In genomic region chr11:3474480-3475115, GRCm38 (mm10) we compare ENCODE assay signal across 8 mouse cellular contexts. TPM values are rescaled to one million over a fixed set of nuclear protein-coding genes. Genes with fewer than 3 reads are reported as not detected.
DNase-seq lines count a peak whose midpoint lies in the region; ATAC-seq and TF ChIP-seq lines count a peak whose summit lies in the region.
"Had no signal": no experiment of that assay in that cellular context is flagged by ENCODE, and none has a peak within 500 bp of the region (broad histone marks: within the 10 kb centered on the region; RNA-seq: fewer than 3 reads in every experiment).

No protein-coding gene starts in this region.

- 88% methylated on average over 7 of the region's 7 CpGs for WGBS in lung, postnatal 0 days

- no peak overlapping the region for H3K4me3 ChIP-seq in layer of hippocampus, adult 2 months
- H3K4me3 ChIP-seq in lung, postnatal 0 days (ENCODE audit: low read depth, low read length): no peak overlapping the region

- ATAC-seq in lung, postnatal 0 days: no peak

- H3K9me3 ChIP-seq in lung, postnatal 0 days (ENCODE audit: low read length): no peaks in the 10 kb centered on the region

- no peak for TF ChIP-seq EP300 in lung, postnatal 0 days (IDR thresholded peaks at IDR 0.05)

- no peaks in the 10 kb centered on the region for H3K36me3 ChIP-seq in lung, postnatal 0 days (ENCODE audit: insufficient read depth, low read length)

- no peak for DNase-seq in layer of hippocampus, adult 2 months (ENCODE audit: low spot score in 2 of 2)
- DNase-seq in layer of hippocampus, postnatal 36 days: no peak
- DNase-seq in ES-CJ7 (ENCODE audit: low read depth, low spot score) (peak; percentile 44), adipocyte (ENCODE audit: low spot score) (peak; percentile 28)
- no peak for DNase-seq in lung, postnatal 0 days (ENCODE audit: low spot score)
- no peak for DNase-seq in frontal cortex, postnatal 25 days (ENCODE audit: low spot score in 2 of 2)
- DNase-seq in left cerebral cortex, postnatal 36 days (ENCODE audit: low spot score in 2 of 2): no peak
- DNase-seq: cerebellum, adult 8-10 months had no signal

- no peaks in the 10 kb centered on the region for H3K27me3 ChIP-seq in lung, postnatal 0 days (replicated peaks; ENCODE audit: insufficient read depth, low read length)

- peak; percentile 84 for TF ChIP-seq CTCF in layer of hippocampus, adult 2 months (conservative IDR thresholded peaks at IDR 0.05)
- peak; percentile 69 for TF ChIP-seq CTCF in lung, postnatal 0 days (IDR thresholded peaks at IDR 0.05)

- H3K9ac ChIP-seq in lung, postnatal 0 days (replicated peaks; ENCODE audit: low read depth): no peak overlapping the region

- H3K4me1 ChIP-seq in lung, postnatal 0 days (ENCODE audit: insufficient read depth, low read depth, low read length): no peaks in the 10 kb centered on the region

- H3K27ac ChIP-seq in layer of hippocampus, adult 2 months: no peak overlapping the region
- no peak overlapping the region for H3K27ac ChIP-seq in lung, postnatal 0 days (ENCODE audit: low read length)

- intact Hi-C loops in left cerebral cortex, postnatal 36 days (cut with DNase I): loop anchor here (10.0 kb wide), 1 partner anchor 310 kb away; no protein-coding TSS in a partner anchor

- no peak overlapping the region for H3K4me2 ChIP-seq in lung, postnatal 0 days (replicated peaks; ENCODE audit: low read depth, low read length)

RNA-seq across cellular contexts. Expression of gene Pla2g3, which starts 13.5 kb away (rescaled TPM):
- 1 to 10 TPM; 2.1 to 2.3 TPM for total RNA-seq in layer of hippocampus, adult 2 months (2021)
- total RNA-seq in layer of hippocampus, postnatal 36 days (2021): 1 to 10 TPM; 1.4 to 2.5 TPM
- 0.29 and 0.30 TPM in 2 replicates for polyA plus RNA-seq in lung, postnatal 0 days (2015; fragmentation: Nextera tagmentation; extraction: Ambion mirVana)
- 1 to 10 TPM; 2.3 to 4.9 TPM for total RNA-seq in left cerebral cortex, postnatal 36 days (2021)

RNA-seq across cellular contexts. Expression of gene Rnf185, which starts 22.4 kb away (rescaled TPM):
- total RNA-seq in layer of hippocampus, adult 2 months (2021): 10 to 100 TPM; 26.6 to 29.1 TPM
- total RNA-seq in layer of hippocampus, postnatal 36 days (2021): 10 to 100 TPM; 25.6 to 27.4 TPM
- 23.1 and 24.3 TPM in 2 replicates for polyA plus RNA-seq in lung, postnatal 0 days (2015; fragmentation: Nextera tagmentation; extraction: Ambion mirVana)
- 10 to 100 TPM; 26.9 to 27.5 TPM for total RNA-seq in left cerebral cortex, postnatal 36 days (2021)

RNA-seq across cellular contexts. Expression of gene Inpp5j, which starts 30.0 kb away (rescaled TPM):
- total RNA-seq in layer of hippocampus, adult 2 months (2021): 10 to 100 TPM; 87.1 to 97.1 TPM
- total RNA-seq in layer of hippocampus, postnatal 36 days (2021): 10 to 100 TPM; 73.7 to 95.8 TPM
- 0.44 and 0.58 TPM in 2 replicates for polyA plus RNA-seq in lung, postnatal 0 days (2015; fragmentation: Nextera tagmentation; extraction: Ambion mirVana)
- 10 to 100 TPM; 53.7 to 58.3 TPM for total RNA-seq in left cerebral cortex, postnatal 36 days (2021)

RNA-seq across cellular contexts. Expression of gene Selenom, which starts 39.9 kb away (rescaled TPM):
- 100 to 1,000 TPM; 199 to 202 TPM for total RNA-seq in layer of hippocampus, adult 2 months (2021)
- total RNA-seq in layer of hippocampus, postnatal 36 days (2021): 100 to 1,000 TPM; 187 to 193 TPM
- 60.8 and 62.8 TPM in 2 replicates for polyA plus RNA-seq in lung, postnatal 0 days (2015; fragmentation: Nextera tagmentation; extraction: Ambion mirVana)
- total RNA-seq in left cerebral cortex, postnatal 36 days (2021): 100 to 1,000 TPM; 128 to 155 TPM

Comparison
In these comparisons a context has a peak if more than half of its experiments do, and no peak if none do; other contexts are left out.
1. DNase-seq: peak in ES-CJ7 (single experiment) and adipocyte (single experiment); none in layer of hippocampus, adult 2 months (0 of 2), layer of hippocampus, postnatal 36 days (0 of 2), lung, postnatal 0 days (single experiment), frontal cortex, postnatal 25 days (0 of 2) and left cerebral cortex, postnatal 36 days (0 of 2).